Mouse (Mus musculus) liver, adult 2 months (tissue): ENCODE results near the gene Prickle1.

Experiments used
- CTCF ChIP-seq: fragments of 200-500 bp; IDR thresholded peaks from 2 replicates; pipeline ENCODE4 v1.5.1; 2011; ENCODE audit warnings: low read depth, low read length, control low read depth
- POLR2A ChIP-seq: fragments of 200-500 bp; IDR thresholded peaks from 2 replicates; pipeline ENCODE4 v1.6.1; 2011; ENCODE audit warnings: low read length, control low read depth; ENCODE audit not compliant: insufficient read depth; ENCODE audit errors: extremely low read depth

- TF ChIP-seq CTCF: no peak
- TF ChIP-seq POLR2A: no peak
Measured at GRCm38 (mm10) chr15:93613606-93614005, 17.9 kb upstream of the Prickle1 start.
